Mouse (Mus musculus) G1E-ER4 (cell line): Measurements from ENCODE around the gene Asic1. TPM values are rescaled to one million over a fixed set of nuclear protein-coding genes. Genes with fewer than 3 reads are reported as not detected.

Source experiments
- GATA1 ChIP-seq: IDR thresholded peaks from one replicate; pipeline ENCODE4 v1.8.0; 2012; ENCODE audit warnings: low read length, inconsistent platforms
- polyA plus RNA-seq: library from polyadenylated mRNA; stranded (reverse); fragments of >175 nt; gene quantifications from 2 replicates; pipeline ENCODE4 v1.2.3, GENCODE M21; 2012

Asic1 gene
- not detected in 2 replicates for polyA plus RNA-seq

DNA sequence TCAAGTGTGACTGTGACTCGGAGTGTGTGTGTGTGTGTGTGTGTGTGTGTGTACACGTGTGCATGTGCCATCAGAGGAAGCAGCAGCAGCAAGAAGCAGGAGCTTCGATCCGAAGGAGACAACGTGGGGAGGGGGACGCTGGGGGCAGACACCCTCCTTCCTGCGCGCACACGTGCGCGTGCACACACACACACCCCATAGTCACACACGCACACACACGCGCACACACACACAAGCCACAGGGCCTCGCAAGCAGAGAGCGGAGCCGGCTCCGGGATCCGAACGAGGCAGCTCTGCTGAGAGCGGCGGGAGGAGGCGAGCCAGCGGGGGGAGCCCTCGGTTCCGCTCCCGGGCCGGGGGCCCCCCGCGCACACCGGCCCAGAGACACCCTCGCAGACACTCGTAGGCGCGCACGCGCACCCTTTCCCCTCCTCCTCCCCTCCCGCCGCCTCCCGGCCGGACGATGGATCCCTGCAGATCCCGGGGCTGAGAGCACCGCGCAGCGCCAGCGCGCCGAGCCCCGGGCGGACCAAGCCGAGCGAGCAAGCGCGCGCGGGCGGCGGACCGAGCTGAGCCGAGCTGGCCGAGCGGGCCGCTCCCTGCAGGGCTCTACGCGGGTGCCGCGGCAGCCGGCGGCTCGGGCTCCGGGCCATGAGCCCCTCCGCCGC lies at the start of gene Asic1:
Asic1 (plus strand) TSS at position 215 of the 668 bp plus-strand sequence.
- no peak for TF ChIP-seq GATA1

- TF ChIP-seq GATA1, result no peak
These were observed 48.1 kb upstream of the Asic1 start for GRCm38 (mm10) chr15:99622063-99622462.

DNA sequence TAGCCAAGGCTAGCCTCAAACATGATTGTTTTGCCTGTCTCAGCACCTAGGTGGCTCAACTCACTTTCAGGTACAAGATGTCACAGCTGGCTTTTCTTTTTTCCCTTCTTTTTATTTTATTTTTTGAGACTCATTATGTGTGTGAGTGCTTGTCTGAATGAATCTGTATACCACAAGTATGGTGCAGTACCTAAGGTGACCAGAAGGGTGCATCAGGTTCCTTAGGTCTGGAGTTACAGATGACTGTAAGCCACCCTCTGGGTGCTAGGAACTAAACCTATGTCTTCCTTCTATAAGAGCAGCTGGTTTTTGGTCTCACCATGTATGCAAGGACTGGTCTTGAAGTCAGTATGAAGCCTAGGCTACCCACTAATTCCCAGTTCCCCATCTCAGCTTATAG lies 38.5 kb upstream of the Asic1 start:
- no peak for TF ChIP-seq GATA1

DNA sequence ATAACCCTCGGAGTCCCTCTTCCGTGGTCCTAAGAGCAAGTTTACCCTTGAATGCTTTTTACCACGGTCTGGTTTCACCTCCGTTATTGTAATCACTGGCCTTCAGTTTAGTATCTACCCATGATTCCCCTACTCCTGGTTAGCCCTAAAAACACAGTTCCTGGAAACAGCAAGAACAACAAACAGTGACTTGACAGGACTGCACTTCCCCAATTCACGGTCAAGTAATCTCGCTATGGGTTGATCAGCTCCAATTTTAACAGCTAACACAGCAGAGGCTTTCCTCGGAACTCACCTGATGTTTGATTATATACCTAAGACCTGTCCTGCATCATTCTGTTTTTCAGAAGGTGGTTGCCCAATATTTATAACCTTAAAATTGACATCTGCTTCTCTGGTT lies 35.5 kb upstream of the Asic1 start:
- no peak for TF ChIP-seq GATA1

DNA sequence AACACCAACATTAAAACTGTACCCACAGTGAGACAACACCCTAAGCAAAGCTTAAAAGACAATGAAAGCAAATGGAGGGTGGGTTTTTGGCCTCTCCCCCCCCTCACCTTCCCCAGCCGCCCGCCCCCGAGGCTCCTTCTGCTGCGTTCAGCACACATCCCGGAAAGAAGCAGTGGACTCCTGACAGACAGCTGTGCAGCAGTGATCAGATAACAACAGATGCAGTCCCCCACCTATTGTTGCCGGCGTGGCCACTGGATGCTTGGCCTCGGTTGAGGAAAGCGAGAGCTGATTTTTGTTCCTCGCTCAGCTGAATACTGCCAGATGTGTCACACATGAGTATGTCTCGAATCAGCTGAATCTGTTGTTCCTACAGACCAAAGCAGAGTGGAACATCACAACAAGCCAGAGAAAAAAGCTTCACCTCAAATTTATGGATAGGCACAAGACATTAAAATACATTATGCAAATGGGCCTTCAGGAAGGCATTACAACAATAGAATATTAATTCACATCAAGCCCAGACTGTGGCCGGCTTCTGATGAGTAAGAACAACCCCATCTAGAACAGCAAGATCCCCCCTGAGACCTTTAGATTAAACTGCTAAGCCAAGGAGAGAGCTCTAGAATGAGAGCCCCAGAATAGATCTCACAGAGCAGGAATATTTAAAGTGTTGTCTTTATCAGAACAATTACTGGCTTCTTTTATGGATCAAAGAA lies 32.6 kb upstream of the Asic1 start:
- TF ChIP-seq GATA1, result no peak

GRCm38 (mm10) chr15:99638124-99638485 lies 32.1 kb upstream of the Asic1 start:
- no peak for TF ChIP-seq GATA1

- no peak for TF ChIP-seq GATA1
These were observed 27.5 kb upstream of the Asic1 start for GRCm38 (mm10) chr15:99642622-99643021.

GRCm38 (mm10) chr15:99643832-99644231 lies 26.3 kb upstream of the Asic1 start:
- no peak for TF ChIP-seq GATA1

DNA sequence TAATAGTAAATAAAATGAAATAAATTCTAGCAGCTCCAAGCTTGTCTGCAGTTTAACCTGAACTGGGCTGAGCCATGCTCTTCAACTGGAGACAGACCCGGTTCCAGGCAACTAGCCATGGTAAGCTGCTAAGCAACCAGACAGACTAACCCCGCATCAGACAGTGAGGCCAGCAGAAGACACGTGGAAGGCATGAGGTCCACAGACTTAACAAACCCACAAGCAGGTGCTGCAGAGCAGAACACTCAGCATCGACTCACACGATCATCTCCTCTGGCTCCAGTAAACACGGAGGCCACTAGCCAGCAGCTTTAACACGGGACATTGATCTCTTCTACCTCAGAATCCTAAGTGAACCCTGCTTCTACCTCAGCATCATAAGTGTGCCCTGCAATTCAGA lies 25.4 kb upstream of the Asic1 start:
- TF ChIP-seq GATA1, result no peak

DNA sequence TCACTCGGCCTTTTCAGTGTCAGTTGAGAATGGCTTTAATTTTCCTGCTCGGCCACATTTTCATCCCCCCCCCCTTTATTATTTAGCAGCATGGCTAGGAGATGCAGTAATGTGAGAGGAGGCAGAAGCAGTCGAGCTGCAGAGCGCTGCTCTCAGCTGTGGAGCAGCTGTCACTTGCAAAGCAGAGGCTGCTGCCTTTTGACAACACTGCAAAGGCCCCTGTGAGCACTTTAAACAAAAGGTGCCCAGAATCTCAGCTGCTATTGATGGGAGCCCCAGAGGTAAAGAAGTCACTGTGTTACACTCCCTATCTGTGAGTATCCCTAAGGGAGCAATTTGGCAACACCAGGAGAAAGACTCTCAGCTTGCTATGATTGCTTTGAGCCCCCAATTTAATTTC lies 21.8 kb upstream of the Asic1 start:
- TF ChIP-seq GATA1, result no peak

GRCm38 (mm10) chr15:99649067-99649761 lies 21.0 kb upstream of the Asic1 start:
- TF ChIP-seq GATA1, result no peak

DNA sequence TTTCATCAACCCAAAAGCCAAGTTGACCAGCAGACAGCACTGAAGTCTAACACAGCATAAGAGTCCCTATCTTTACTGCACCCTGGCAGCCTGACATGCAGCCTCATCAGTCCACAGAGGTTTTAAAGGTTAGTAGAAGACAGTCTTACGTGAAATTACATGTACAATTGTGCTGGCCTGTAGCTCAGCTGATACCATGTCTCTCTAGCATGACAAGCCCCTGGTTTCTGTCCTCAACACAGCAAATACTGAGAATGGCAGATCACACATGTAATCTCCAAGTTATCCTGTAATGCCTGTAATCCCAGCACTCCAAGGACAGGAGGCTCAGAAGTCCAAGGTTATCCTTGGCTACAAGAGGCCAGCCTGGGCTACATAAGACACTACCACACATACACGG lies 19.9 kb upstream of the Asic1 start:
- no peak for TF ChIP-seq GATA1

DNA sequence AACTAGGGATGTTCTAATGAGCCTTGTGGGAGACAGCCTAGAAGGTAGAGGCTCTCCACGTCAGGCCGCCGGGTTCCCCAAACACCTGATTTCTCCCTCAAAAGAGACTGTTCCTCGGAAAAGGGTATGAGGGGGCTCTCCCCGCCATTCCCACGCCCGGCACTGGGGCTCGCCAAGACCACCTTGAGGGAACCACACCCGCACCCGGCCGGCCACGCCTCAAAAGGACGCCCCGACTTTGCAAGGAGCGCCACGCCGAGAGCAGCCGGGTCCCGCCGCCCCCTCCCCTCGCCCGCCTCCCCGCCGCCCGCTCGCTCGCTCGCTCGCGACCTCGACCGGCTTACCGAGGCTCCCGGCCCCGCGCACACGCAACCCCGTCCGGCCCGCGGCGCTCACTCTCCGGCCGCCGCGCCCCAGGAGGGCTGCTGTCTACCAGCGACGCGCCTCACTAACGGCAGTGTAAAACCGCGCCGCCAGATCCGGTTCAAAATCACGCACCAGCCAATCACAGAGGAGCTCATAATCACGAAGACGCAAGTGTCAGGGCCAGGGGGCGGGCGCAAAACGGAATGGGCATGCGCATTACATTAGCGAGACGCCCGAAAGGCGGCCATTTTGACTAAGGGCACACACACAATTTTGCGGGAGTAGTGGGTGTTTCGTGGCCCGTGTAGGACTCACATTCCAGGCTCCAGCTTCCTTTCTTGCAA lies 18.9 kb upstream of the Asic1 start, which contains the start of gene Racgap1:
Racgap1 (minus strand) TSS at position 494 of the 710 bp plus-strand sequence.
- TF ChIP-seq GATA1, result no peak

DNA sequence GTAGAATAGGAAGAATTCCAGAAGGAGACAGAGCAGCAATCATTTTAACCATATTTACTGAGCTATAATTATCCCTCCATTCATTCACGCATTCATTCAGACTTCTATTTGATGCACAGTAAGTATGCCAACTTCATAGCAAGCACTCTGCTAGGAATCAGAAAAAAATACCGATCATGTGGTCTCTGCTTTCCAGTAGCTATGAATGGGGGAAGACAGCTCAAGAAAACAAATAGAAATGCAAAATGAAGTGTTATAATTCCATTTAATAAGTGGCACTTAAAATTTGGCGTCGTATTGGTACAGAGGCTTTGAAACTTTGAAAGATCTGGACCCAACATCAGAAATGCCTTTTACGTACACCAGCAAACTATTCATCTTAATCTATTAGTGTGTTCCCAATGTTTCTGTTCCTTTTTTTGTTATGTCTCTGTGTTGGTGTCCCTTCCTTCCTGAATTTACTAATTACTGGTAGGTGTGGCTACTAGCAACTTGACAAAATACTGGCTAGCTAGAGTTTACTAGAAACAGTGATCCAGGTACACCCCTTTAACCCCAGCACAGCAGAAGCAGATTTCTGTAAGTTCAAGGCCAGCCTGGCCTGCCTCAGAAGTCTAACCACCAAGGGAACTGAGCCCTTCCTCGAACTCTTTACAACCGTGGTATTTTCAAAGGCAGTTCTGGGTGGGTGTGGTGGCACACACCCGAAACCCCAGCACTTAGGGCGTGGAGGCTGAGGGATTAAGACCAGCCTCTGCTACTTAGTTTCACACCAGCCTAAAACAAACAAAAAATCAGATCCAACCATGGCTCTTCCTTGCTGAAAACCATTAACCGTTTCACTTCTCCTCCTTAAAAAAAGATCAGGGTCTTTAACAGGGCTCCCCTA lies 17.9 kb upstream of the Asic1 start:
- no peak for TF ChIP-seq GATA1

GRCm38 (mm10) chr15:99653291-99653690 lies 16.9 kb upstream of the Asic1 start:
- TF ChIP-seq GATA1, result no peak
